Comparison of ENCODE assay signal across 17 mouse cellular contexts in the genomic region with DNA sequence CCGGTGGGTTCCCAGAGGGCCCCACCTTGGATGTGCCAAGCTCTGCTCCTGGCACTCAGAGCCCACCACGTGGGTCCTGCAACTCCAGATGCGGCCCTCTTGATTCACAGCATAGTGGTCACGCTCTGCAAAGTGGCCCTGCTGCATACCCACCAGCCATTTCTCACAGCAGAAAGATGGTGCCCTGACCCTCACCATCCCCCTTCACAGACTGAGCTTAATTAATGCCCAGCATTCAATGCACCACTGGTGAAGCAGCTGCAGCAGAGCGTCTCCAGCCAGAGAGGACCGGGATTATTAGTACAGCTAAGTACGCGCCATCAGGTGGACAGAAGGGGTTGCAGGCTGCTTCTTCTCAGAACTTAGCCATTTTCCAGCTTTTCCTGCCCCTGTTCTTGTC.
DNase-seq lines count a peak whose midpoint lies in the region; ATAC-seq lines count a peak whose summit lies in the region.
"Had no signal": no experiment of that assay in that cellular context is flagged by ENCODE, and none has a peak within 500 bp of the region (broad histone marks: within the 10 kb centered on the region; RNA-seq: fewer than 3 reads in every experiment).

No protein-coding gene starts in this region.

- no peak overlapping the region for H3K4me3 ChIP-seq in kidney, embryonic 15.5 days (replicated peaks)
- no peak overlapping the region for H3K4me3 ChIP-seq in embryonic facial prominence, embryonic 10.5 days
- no peak overlapping the region for H3K4me3 ChIP-seq in hindbrain, embryonic 12.5 days
- H3K4me3 ChIP-seq in midbrain, embryonic 13.5 days (replicated peaks): no peak overlapping the region
- H3K4me3 ChIP-seq in heart, embryonic 10.5 days: no peak overlapping the region
- H3K4me3 ChIP-seq: limb, embryonic 13.5 days; liver, embryonic 15.5 days had no signal

- DNase-seq in kidney, postnatal 36 days: no peak
- no peak for DNase-seq in embryonic facial prominence, embryonic 10.5 days (ENCODE audit: low spot score)
- DNase-seq in heart, embryonic 10.5 days (ENCODE audit: low spot score): no peak
- DNase-seq in urinary bladder, postnatal 10 days (ENCODE audit: low spot score): no peak
- no peak for DNase-seq in right cerebral cortex, adult 2 months (ENCODE audit: low spot score in 2 of 2)
- DNase-seq: B cell, adult 2 months; cerebellum, adult 11 months; cerebellum, postnatal 25 days; kidney, postnatal 25 days; lung, postnatal 14 days; right cerebral cortex, postnatal 14 days; thymus, postnatal 4 days had no signal

- H3K9me3 ChIP-seq in kidney, embryonic 15.5 days (replicated peaks): no peaks in the 10 kb centered on the region
- no peaks in the 10 kb centered on the region for H3K9me3 ChIP-seq in embryonic facial prominence, embryonic 10.5 days
- no peaks in the 10 kb centered on the region for H3K9me3 ChIP-seq in hindbrain, embryonic 12.5 days (replicated peaks)
- no peaks in the 10 kb centered on the region for H3K9me3 ChIP-seq in midbrain, embryonic 13.5 days
- no peaks in the 10 kb centered on the region for H3K9me3 ChIP-seq in heart, embryonic 10.5 days
- H3K9me3 ChIP-seq: limb, embryonic 13.5 days; liver, embryonic 15.5 days had no signal

- peak; percentile 56; the same call in 1 of the 2 replicates for ATAC-seq in kidney, embryonic 15.5 days (replicated peaks; ENCODE audit: low FRiP score)
- ATAC-seq in hindbrain, embryonic 12.5 days (ENCODE audit: low FRiP score): peak; percentile 57
- peak; percentile 65; the same call in 1 of the 2 replicates for ATAC-seq in midbrain, embryonic 13.5 days

- WGBS in kidney, embryonic 15.5 days: 50% methylated on average over 8 of the region's 8 CpGs
- WGBS in embryonic facial prominence, embryonic 10.5 days: 72% methylated on average over 8 of the region's 8 CpGs
- WGBS in hindbrain, embryonic 12.5 days: 43% methylated on average over 8 of the region's 8 CpGs
- 33% methylated on average over 8 of the region's 8 CpGs for WGBS in midbrain, embryonic 13.5 days
- 84% methylated on average over 8 of the region's 8 CpGs for WGBS in heart, embryonic 10.5 days

- no peaks in the 10 kb centered on the region for H3K27me3 ChIP-seq in kidney, embryonic 15.5 days
- H3K27me3 ChIP-seq in embryonic facial prominence, embryonic 10.5 days (replicated peaks; ENCODE audit: low read depth, poor library complexity, severe bottlenecking): no peaks in the 10 kb centered on the region
- H3K27me3 ChIP-seq in hindbrain, embryonic 12.5 days: peaks cover 3% of the 10 kb centered on the region; the same call in 1 of the 2 replicates
- H3K27me3 ChIP-seq in midbrain, embryonic 13.5 days: no peaks in the 10 kb centered on the region
- peaks cover 11% of the 10 kb centered on the region for H3K27me3 ChIP-seq in heart, embryonic 10.5 days (ENCODE audit: insufficient read depth, poor library complexity, severe bottlenecking)
- H3K27me3 ChIP-seq: limb, embryonic 13.5 days had no signal

- no peak overlapping the region for H3K4me2 ChIP-seq in kidney, embryonic 15.5 days
- no peak overlapping the region for H3K4me2 ChIP-seq in hindbrain, embryonic 12.5 days (replicated peaks)
- H3K4me2 ChIP-seq in midbrain, embryonic 13.5 days (replicated peaks): no peak overlapping the region
- H3K4me2 ChIP-seq: limb, embryonic 13.5 days; liver, embryonic 15.5 days had no signal

- H3K36me3 ChIP-seq in kidney, embryonic 15.5 days: peaks cover 7% of the 10 kb centered on the region; the same call in 1 of the 2 replicates
- H3K36me3 ChIP-seq in embryonic facial prominence, embryonic 10.5 days (replicated peaks): no peaks in the 10 kb centered on the region
- no peaks in the 10 kb centered on the region for H3K36me3 ChIP-seq in hindbrain, embryonic 12.5 days
- H3K36me3 ChIP-seq in midbrain, embryonic 13.5 days: no peaks in the 10 kb centered on the region
- H3K36me3 ChIP-seq in heart, embryonic 10.5 days: no peaks in the 10 kb centered on the region
- H3K36me3 ChIP-seq: limb, embryonic 13.5 days; liver, embryonic 15.5 days had no signal

- no peak overlapping the region for H3K9ac ChIP-seq in kidney, embryonic 15.5 days
- no peak overlapping the region for H3K9ac ChIP-seq in hindbrain, embryonic 12.5 days
- H3K9ac ChIP-seq in midbrain, embryonic 13.5 days (replicated peaks): no peak overlapping the region
- H3K9ac ChIP-seq: liver, embryonic 15.5 days had no signal

- no peak overlapping the region for H3K27ac ChIP-seq in kidney, embryonic 15.5 days
- H3K27ac ChIP-seq in embryonic facial prominence, embryonic 10.5 days (replicated peaks): 0 out of 2 replicates have a peak overlapping the region, but pooled peaks have one; percentile 24
- H3K27ac ChIP-seq in hindbrain, embryonic 12.5 days: peak overlapping the region; percentile 23; the same call in 1 of the 2 replicates
- peak overlapping the region; percentile 45 for H3K27ac ChIP-seq in midbrain, embryonic 13.5 days
- no peak overlapping the region for H3K27ac ChIP-seq in heart, embryonic 10.5 days
- H3K27ac ChIP-seq: limb, embryonic 13.5 days; liver, embryonic 15.5 days had no signal

- H3K4me1 ChIP-seq in kidney, embryonic 15.5 days: peaks cover 12% of the 10 kb centered on the region; the same call in 1 of the 2 replicates
- peaks cover 39% of the 10 kb centered on the region for H3K4me1 ChIP-seq in embryonic facial prominence, embryonic 10.5 days
- peaks cover 23% of the 10 kb centered on the region for H3K4me1 ChIP-seq in hindbrain, embryonic 12.5 days
- peaks cover 23% of the 10 kb centered on the region for H3K4me1 ChIP-seq in midbrain, embryonic 13.5 days (replicated peaks)
- peaks cover 28% of the 10 kb centered on the region for H3K4me1 ChIP-seq in heart, embryonic 10.5 days

Comparison
In these comparisons a context has a peak if more than half of its experiments do, and no peak if none do; other contexts are left out.
1. H3K27ac ChIP-seq: peak in embryonic facial prominence, embryonic 10.5 days (single experiment), hindbrain, embryonic 12.5 days (single experiment) and midbrain, embryonic 13.5 days (single experiment); none in kidney, embryonic 15.5 days (single experiment) and heart, embryonic 10.5 days (single experiment).
2. Peak in every context shown above with its lines, with median percentiles within 50 percentile points of each other: ATAC-seq.